Mouse (Mus musculus): Measurements from ENCODE around the gene Clvs2. TPM values are rescaled to one million over a fixed set of nuclear protein-coding genes. Genes with fewer than 3 reads are reported as not detected.
A peak's percentile ranks its signal among the peaks of the same experiment; 100 is the strongest.

The Clvs2 gene
- polyA plus RNA-seq (2015; fragmentation: Nextera tagmentation; extraction: Ambion mirVana) = 0.55 and 0.62 TPM in 2 replicates

DNA sequence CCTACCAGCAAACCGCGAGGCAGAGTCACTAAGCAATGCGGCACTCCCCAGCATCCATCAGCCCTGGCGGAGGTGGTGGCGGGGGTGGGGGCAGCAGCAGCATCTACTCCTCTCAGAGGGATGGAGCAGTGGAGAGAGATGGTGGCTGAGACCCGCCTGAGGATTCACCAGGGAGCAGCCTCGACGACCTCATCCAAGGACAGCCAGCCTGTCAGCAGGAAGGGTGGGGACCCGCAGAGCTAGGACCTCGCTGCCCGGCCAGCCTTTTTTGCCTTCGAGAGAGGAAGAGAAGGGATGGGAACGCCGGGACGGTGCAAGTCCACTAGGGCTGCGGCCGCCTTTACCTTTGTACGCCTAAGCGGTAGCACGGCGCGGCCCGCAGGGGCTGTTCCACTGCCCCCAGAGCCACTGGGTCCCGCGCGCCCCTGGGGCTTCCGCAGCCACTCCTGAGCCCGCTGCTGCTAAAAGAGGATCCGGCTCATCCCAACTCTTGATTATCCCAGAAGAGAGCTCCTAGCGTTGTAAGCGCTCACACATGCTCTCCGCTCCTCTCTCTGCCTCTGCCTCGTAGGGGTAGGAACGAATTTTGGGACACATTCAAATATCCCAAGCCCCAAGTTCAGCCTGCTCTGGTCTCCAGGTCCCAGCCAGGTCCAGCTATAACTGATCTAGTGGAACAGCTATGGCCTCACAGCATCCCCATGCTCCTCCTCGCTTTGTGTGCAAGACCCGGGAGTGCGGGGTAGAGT is at the start of gene Clvs2:
Clvs2 (minus strand) TSS at position 639 of the 749 bp plus-strand sequence.
- Histone ChIP-seq H3K4me3 (ENCODE audit: low read length) (peak within 1 kb of the TSS; percentile 46), H3K4me2 (ENCODE audit: low read depth, low read length) (peak within 1 kb of the TSS; percentile 70), H3K9ac (ENCODE audit: low read depth, low read length) (peak within 1 kb of the TSS; percentile 61; the same call in 1 of the 2 replicates), H3K4me1 (ENCODE audit: control insufficient read depth, insufficient read depth, low read length) (no peaks in the 10 kb centered on the region), H3K36me3 (ENCODE audit: control insufficient read depth, insufficient read depth, low read length) (no peaks in the 10 kb centered on the region), H3K27me3 (replicated peaks; ENCODE audit: control insufficient read depth, insufficient read depth, low read length) (no peaks in the 10 kb centered on the region), H3K9me3 (ENCODE audit: control insufficient read depth, low read length) (no peaks in the 10 kb centered on the region), H3K27ac (ENCODE audit: low read length) (no peak within 1 kb of the TSS)
- WGBS = 5% methylated on average over 34 of the region's 37 CpGs
- ATAC-seq = peak; percentile 59

DNA sequence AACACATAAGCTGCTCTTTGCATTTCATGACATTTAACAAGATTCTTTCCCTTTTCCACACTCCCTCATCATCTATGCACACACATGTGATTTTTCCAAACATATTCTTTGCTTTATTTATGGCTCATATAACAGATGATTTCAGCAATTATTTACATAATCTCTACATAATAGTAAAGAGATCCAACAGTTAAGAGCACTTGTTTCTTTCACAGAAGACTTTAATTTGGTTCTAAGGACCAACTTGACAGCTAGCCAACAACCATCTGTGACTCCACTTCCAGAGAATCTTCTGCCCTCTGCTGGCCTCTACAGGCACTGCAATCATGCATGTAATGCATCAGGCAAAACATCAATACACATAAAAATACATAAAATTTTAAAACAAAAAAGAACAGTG is 28.6 kb upstream of the Clvs2 start:
- Histone ChIP-seq H3K27me3 (replicated peaks; ENCODE audit: control insufficient read depth, insufficient read depth, low read length) (no peaks in the 10 kb centered on the region), H3K36me3 (ENCODE audit: control insufficient read depth, insufficient read depth, low read length) (no peaks in the 10 kb centered on the region), H3K9me3 (ENCODE audit: control insufficient read depth, low read length) (no peaks in the 10 kb centered on the region), H3K4me1 (ENCODE audit: control insufficient read depth, insufficient read depth, low read length) (no peaks in the 10 kb centered on the region), H3K4me3 (ENCODE audit: low read length) (no peak overlapping the region), H3K9ac (ENCODE audit: low read depth, low read length) (no peak overlapping the region), H3K4me2 (ENCODE audit: low read depth, low read length) (no peak overlapping the region), H3K27ac (ENCODE audit: low read length) (no peak overlapping the region)
- no peak for ATAC-seq

DNA sequence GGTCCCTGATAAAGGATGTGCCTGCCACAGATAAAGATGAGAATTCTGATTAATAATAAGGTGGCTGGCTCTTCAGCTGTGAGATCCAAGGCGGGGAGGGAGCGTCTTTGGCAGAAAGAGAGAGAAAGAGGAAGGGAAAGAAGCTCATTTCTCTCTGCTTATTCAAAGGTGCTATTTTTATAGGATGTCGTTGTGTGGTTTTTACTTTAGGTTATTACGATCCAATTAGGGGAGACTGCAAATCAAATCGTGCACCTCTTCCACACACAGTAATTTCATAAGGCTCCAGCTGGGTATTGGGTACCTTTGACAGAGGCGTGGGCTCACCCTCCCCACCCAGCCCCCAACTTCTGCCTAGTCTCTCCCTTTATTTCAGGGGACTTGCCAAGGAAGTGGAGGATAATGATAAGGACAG is 985 bp downstream of the Clvs2 start:
- H3K4me1 ChIP-seq (ENCODE audit: control insufficient read depth, insufficient read depth, low read length) = no peaks in the 10 kb centered on the region
- H3K9ac ChIP-seq (ENCODE audit: low read depth, low read length) = no peak overlapping the region
- no peak overlapping the region for H3K4me3 ChIP-seq (ENCODE audit: low read length)
- H3K27ac ChIP-seq (ENCODE audit: low read length) = no peak overlapping the region
- H3K36me3 ChIP-seq (ENCODE audit: control insufficient read depth, insufficient read depth, low read length) = no peaks in the 10 kb centered on the region
- no peaks in the 10 kb centered on the region for H3K27me3 ChIP-seq (replicated peaks; ENCODE audit: control insufficient read depth, insufficient read depth, low read length)
- 29% methylated on average over 6 of the region's 6 CpGs for WGBS
- no peak overlapping the region for H3K4me2 ChIP-seq (ENCODE audit: low read depth, low read length)
- H3K9me3 ChIP-seq (ENCODE audit: control insufficient read depth, low read length) = no peaks in the 10 kb centered on the region
- 0 out of 2 replicates have a peak, but pooled peaks have one; percentile 7 for ATAC-seq

DNA sequence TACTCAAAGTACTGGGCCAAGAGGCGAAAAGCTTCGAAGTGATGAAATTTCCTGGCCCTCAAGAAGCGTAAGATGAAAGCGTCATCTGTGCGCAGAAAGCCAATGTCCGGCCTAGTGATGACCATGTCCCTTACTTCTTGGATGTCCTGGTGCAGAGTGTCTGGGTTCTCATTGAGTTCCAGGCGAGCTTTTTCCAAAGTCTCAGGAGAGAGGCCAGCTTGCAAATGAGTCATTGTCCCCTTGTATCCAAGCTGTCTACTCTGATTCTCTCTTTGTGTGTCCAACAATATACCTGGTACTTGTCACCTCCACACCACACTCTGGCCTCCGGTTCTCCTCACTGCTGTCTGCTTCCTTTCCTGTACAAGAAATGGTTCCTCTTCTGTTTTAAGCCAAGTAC is 1.9 kb downstream of the Clvs2 start:
- Histone ChIP-seq H3K4me3 (ENCODE audit: low read length) (no peak overlapping the region), H3K4me2 (ENCODE audit: low read depth, low read length) (no peak overlapping the region), H3K27me3 (replicated peaks; ENCODE audit: control insufficient read depth, insufficient read depth, low read length) (no peaks in the 10 kb centered on the region), H3K9me3 (ENCODE audit: control insufficient read depth, low read length) (no peaks in the 10 kb centered on the region), H3K4me1 (ENCODE audit: control insufficient read depth, insufficient read depth, low read length) (no peaks in the 10 kb centered on the region), H3K27ac (ENCODE audit: low read length) (no peak overlapping the region), H3K36me3 (ENCODE audit: control insufficient read depth, insufficient read depth, low read length) (no peaks in the 10 kb centered on the region), H3K9ac (ENCODE audit: low read depth, low read length) (no peak overlapping the region)
- no peak for ATAC-seq
- 89% methylated on average over 8 of the region's 8 CpGs for WGBS

DNA sequence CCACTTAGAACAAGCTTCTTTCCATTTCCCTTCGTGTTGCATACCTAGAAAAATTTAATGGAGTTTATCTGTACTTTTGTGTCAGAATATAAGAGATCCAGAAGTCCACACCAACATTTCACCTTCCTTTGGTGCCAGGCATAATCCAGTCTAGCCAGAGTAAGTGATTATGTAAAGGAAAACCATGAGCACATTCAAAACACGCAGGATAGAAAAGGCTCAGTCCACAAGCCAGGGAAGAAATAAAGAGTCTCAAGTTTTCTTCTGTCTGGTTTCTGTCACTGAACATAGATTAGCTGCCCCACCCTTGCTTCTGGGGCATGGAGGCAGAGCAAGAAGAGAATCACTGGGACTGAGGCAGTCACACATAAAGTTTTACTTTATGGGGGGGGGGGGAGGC is 8.4 kb downstream of the Clvs2 start:
- ATAC-seq = no peak
- no peak overlapping the region for H3K4me3 ChIP-seq (ENCODE audit: low read length)
- 63% methylated on average over 2 of the region's 2 CpGs for WGBS
- no peak overlapping the region for H3K9ac ChIP-seq (ENCODE audit: low read depth, low read length)
- H3K4me2 ChIP-seq (ENCODE audit: low read depth, low read length) = no peak overlapping the region
- no peak overlapping the region for H3K27ac ChIP-seq (ENCODE audit: low read length)
- H3K36me3 ChIP-seq (ENCODE audit: control insufficient read depth, insufficient read depth, low read length) = no peaks in the 10 kb centered on the region
- no peaks in the 10 kb centered on the region for H3K4me1 ChIP-seq (ENCODE audit: control insufficient read depth, insufficient read depth, low read length)
- no peaks in the 10 kb centered on the region for H3K9me3 ChIP-seq (ENCODE audit: control insufficient read depth, low read length)
- H3K27me3 ChIP-seq (replicated peaks; ENCODE audit: control insufficient read depth, insufficient read depth, low read length) = no peaks in the 10 kb centered on the region

DNA sequence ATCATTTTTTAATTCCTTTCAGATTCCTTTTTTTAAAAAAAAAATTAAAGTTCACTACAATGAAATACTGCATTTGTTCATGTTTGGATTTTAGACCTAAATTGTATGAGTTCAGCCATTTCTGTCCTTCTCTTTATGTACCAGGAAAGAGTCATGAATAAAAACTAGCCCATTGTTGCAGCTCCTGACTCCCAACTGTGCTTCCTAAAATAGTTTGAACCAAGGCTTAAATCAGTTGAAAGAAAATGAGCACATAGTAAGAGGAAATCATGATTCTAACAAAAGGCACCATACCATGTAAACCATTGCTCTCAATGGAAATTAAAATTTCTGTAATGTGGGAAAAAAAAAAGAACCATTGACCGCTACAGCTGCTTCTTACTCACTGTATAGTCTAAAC is 11.4 kb downstream of the Clvs2 start:
- WGBS = 89% methylated on average over 1 of the region's 1 CpGs
- ATAC-seq = no peak

DNA sequence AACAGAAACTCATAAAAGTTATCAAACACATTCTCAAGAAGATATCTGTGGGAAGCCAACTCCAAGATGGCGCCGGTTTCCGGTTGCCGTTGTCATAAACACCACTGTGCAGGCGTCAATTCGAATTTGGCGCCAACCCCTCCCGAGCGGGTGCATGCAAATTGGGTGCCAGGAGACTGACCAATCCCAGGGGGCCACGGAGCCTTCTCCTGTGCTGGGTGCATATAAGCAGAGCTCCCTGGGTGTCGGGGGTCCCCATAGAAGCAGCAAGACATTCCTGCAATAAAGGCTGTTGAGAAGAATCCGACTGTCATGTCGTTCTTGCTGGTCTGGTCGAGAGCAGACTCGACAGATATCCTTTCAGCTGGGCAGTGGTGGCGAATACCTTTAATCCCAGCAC is 31.8 kb downstream of the Clvs2 start:
- no peaks in the 10 kb centered on the region for H3K27me3 ChIP-seq (replicated peaks; ENCODE audit: control insufficient read depth, insufficient read depth, low read length)
- H3K4me3 ChIP-seq (ENCODE audit: low read length) = no peak overlapping the region
- no peaks in the 10 kb centered on the region for H3K36me3 ChIP-seq (ENCODE audit: control insufficient read depth, insufficient read depth, low read length)
- H3K4me2 ChIP-seq (ENCODE audit: low read depth, low read length) = no peak overlapping the region
- H3K27ac ChIP-seq (ENCODE audit: low read length) = no peak overlapping the region
- no peaks in the 10 kb centered on the region for H3K4me1 ChIP-seq (ENCODE audit: control insufficient read depth, insufficient read depth, low read length)
- no peak for ATAC-seq
- no peak overlapping the region for H3K9ac ChIP-seq (ENCODE audit: low read depth, low read length)
- WGBS = 93% methylated on average over 16 of the region's 16 CpGs
- H3K9me3 ChIP-seq (ENCODE audit: control insufficient read depth, low read length) = no peaks in the 10 kb centered on the region

More for the DNA sequence above, 11.4 kb downstream of the Clvs2 start:
- H3K9ac ChIP-seq (ENCODE audit: low read depth, low read length) = no peak overlapping the region
- H3K4me1 ChIP-seq (ENCODE audit: control insufficient read depth, insufficient read depth, low read length) = no peaks in the 10 kb centered on the region
- H3K9me3 ChIP-seq (ENCODE audit: control insufficient read depth, low read length) = no peaks in the 10 kb centered on the region
- H3K4me3 ChIP-seq (ENCODE audit: low read length) = no peak overlapping the region
- no peak overlapping the region for H3K4me2 ChIP-seq (ENCODE audit: low read depth, low read length)
- no peaks in the 10 kb centered on the region for H3K36me3 ChIP-seq (ENCODE audit: control insufficient read depth, insufficient read depth, low read length)
- no peak overlapping the region for H3K27ac ChIP-seq (ENCODE audit: low read length)
- H3K27me3 ChIP-seq (replicated peaks; ENCODE audit: control insufficient read depth, insufficient read depth, low read length) = no peaks in the 10 kb centered on the region

DNA sequence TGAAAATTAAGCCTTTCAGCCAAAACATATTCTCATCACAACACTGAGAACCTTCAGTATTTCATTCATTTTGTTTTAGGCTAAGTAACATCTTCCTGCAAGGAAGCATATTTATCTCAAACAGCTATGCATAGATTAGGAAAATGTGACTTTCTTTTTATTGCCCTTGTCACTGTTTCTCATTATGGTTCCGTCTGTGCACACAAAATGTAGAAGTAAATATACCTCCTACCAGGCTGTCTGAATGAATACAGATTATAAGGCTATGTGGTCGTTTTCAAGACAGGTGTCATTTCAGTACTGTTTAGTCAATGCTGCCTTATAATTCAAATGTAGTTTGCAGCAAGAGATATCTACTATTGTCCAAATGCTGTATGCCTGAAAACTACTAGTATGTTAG is 35.8 kb downstream of the Clvs2 start:
- Histone ChIP-seq H3K9me3 (ENCODE audit: control insufficient read depth, low read length) (no peaks in the 10 kb centered on the region), H3K4me2 (ENCODE audit: low read depth, low read length) (no peak overlapping the region), H3K27me3 (replicated peaks; ENCODE audit: control insufficient read depth, insufficient read depth, low read length) (no peaks in the 10 kb centered on the region), H3K9ac (ENCODE audit: low read depth, low read length) (no peak overlapping the region), H3K4me1 (ENCODE audit: control insufficient read depth, insufficient read depth, low read length) (no peaks in the 10 kb centered on the region), H3K4me3 (ENCODE audit: low read length) (no peak overlapping the region), H3K27ac (ENCODE audit: low read length) (no peak overlapping the region), H3K36me3 (ENCODE audit: control insufficient read depth, insufficient read depth, low read length) (no peaks in the 10 kb centered on the region)
- no peak for ATAC-seq
- WGBS = 77% methylated on average over 2 of the region's 2 CpGs

DNA sequence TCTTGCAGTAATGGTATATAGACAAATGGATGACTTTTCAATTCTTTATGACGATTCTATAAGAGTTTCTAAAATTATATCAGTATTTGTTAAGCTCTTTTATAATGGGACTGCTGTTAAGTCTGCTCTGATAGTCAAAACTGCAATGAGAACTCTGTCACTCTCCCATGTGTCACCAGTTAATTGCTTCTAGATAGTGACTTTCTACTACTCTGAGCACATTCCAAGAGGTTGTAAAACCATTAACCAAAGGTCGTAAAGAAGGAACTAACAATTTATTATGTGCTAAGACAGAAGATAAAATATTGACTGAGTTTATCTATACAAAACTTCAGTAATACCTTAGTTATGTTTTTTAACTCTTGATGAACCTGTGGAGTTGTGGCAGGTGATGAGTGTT is 37.5 kb downstream of the Clvs2 start:
- Histone ChIP-seq H3K4me3 (ENCODE audit: low read length) (no peak overlapping the region), H3K36me3 (ENCODE audit: control insufficient read depth, insufficient read depth, low read length) (no peaks in the 10 kb centered on the region), H3K27ac (ENCODE audit: low read length) (no peak overlapping the region), H3K27me3 (replicated peaks; ENCODE audit: control insufficient read depth, insufficient read depth, low read length) (no peaks in the 10 kb centered on the region), H3K4me1 (ENCODE audit: control insufficient read depth, insufficient read depth, low read length) (no peaks in the 10 kb centered on the region), H3K4me2 (ENCODE audit: low read depth, low read length) (no peak overlapping the region), H3K9ac (ENCODE audit: low read depth, low read length) (no peak overlapping the region), H3K9me3 (ENCODE audit: control insufficient read depth, low read length) (no peaks in the 10 kb centered on the region)
- 39% methylated on average over 2 of the region's 2 CpGs for WGBS
- peak; percentile 97 for ATAC-seq

DNA sequence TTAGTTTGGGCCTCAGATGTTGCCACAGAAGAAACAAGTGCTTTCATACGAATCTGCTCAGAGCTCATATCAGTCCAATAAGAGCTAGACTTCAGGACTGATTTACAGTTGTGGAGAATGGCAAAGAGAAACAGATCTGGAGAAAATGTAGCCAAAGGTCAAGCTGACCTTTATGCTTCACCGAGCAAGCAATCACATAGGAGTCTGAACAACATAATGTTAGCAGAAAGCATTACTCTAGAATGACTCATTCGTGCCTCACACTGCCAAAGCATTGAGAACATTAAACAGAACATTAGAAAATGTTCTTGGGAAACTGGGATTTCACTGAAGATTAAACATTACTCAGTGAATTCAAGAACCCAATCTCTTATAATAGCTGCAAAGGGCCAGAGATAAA is 66.5 kb downstream of the Clvs2 start:
- no peak; the same call in 1 of the 2 replicates for ATAC-seq
- no peaks in the 10 kb centered on the region for H3K36me3 ChIP-seq (ENCODE audit: control insufficient read depth, insufficient read depth, low read length)
- H3K4me2 ChIP-seq (ENCODE audit: low read depth, low read length) = no peak overlapping the region
- H3K27ac ChIP-seq (ENCODE audit: low read length) = no peak overlapping the region
- no peak overlapping the region for H3K4me3 ChIP-seq (ENCODE audit: low read length)
- H3K27me3 ChIP-seq (replicated peaks; ENCODE audit: control insufficient read depth, insufficient read depth, low read length) = no peaks in the 10 kb centered on the region
- H3K4me1 ChIP-seq (ENCODE audit: control insufficient read depth, insufficient read depth, low read length) = no peaks in the 10 kb centered on the region
- H3K9ac ChIP-seq (ENCODE audit: low read depth, low read length) = no peak overlapping the region
- H3K9me3 ChIP-seq (ENCODE audit: control insufficient read depth, low read length) = no peaks in the 10 kb centered on the region
- 21% methylated on average over 3 of the region's 3 CpGs for WGBS

Data from intestine, embryonic 16.5 days (tissue).